Mouse (Mus musculus) ES-E14 (cell line): ENCODE data around the gene A730071L15Rik.

Experiments used
- HCFC1 ChIP-seq: IDR thresholded peaks from 2 replicates; pipeline ENCODE4 v1.6.1; 2012; ENCODE audit warnings: low read length, inconsistent platforms, borderline replicate concordance; ENCODE audit not compliant: insufficient read depth
- ZC3H11A ChIP-seq: IDR thresholded peaks from 2 replicates; pipeline ENCODE4 v1.6.1; 2012; ENCODE audit warnings: low read depth, mild to moderate bottlenecking, inconsistent platforms, low read length, borderline replicate concordance

GRCm38 (mm10) chr11:6154211-6154701 is 45.6 kb upstream of the A730071L15Rik start:
- TF ChIP-seq ZC3H11A = no peak
- no peak for TF ChIP-seq HCFC1
